Mouse (Mus musculus): ENCODE results near the gene Clstn3. TPM values are rescaled to one million over a fixed set of nuclear protein-coding genes. Genes with fewer than 3 reads are reported as not detected.

Clstn3 gene
- total and polyA plus RNA-seq, 3 experiments = 17.7 to 126 (median 21.4) TPM

- H3K27ac ChIP-seq (ENCODE audit: insufficient read depth, low read depth) = peak overlapping the region; percentile 78
- peaks cover 4% of the 10 kb centered on the region; the same call in 1 of the 2 replicates for H3K79me2 ChIP-seq (replicated peaks; ENCODE audit: control insufficient read depth, extremely low read depth, insufficient read depth, poor library complexity, severe bottlenecking)
- peak overlapping the region in 2 of 3 experiments; percentile 3 to 11 for H3K4me3 ChIP-seq (replicated peaks in 1 of 3; ENCODE audit: low read depth in 2 of 3, low read length in 2 of 3, poor library complexity in 1 of 3)
- peak overlapping the region; percentile 67 for H3K9ac ChIP-seq (ENCODE audit: insufficient read depth, low read depth)
- H3K27me3 ChIP-seq (replicated peaks) = peaks cover 21% of the 10 kb centered on the region
- peaks cover 19 to 50% of the 10 kb centered on the region in 2 experiments for H3K4me1 ChIP-seq (ENCODE audit: control insufficient read depth in 1 of 2, insufficient read depth in 2 of 2)
- in situ Hi-C loops (cut with MboI; ENCODE audit: low pct_ligation_motif_present, low pct_unique_long_range_greater_than_20kb, low sequenced_read_pairs) (loop anchor here (10.0 kb wide), 1 partner anchor 67 kb away; the partner anchor contains the start of gene C1s1), dilution Hi-C loops (cut with MboI; ENCODE audit: extremely low pct_ligation_motif_present, extremely low pct_unique_long_range_greater_than_20kb, low sequenced_read_pairs) (no loop called here)
- DNase-seq (ENCODE audit: extremely low read depth) = peak; percentile 71
- TF ChIP-seq MAX (IDR thresholded peaks at IDR 0.05; ENCODE audit: low read length) = peak; percentile 61; the same call in 1 of the 2 replicates
- TF ChIP-seq MAFK (IDR thresholded peaks at IDR 0.05; ENCODE audit: insufficient replicate concordance, low read length) = no peak
- peak; percentile 79 for TF ChIP-seq BHLHE40 (IDR thresholded peaks at IDR 0.05; ENCODE audit: low read depth, low read length)
- TF ChIP-seq MYC (IDR thresholded peaks at IDR 0.05; ENCODE audit: low read depth, low read length) = peak; percentile 39; the same call in 1 of the 2 replicates
- peak; percentile 16; the same call in 1 of the 2 replicates for TF ChIP-seq ELF1 (IDR thresholded peaks at IDR 0.05; ENCODE audit: low read depth, low read length)
- TF ChIP-seq EP300 (IDR thresholded peaks at IDR 0.05; ENCODE audit: low read length) = peak; percentile 29; the same call in 1 of the 2 replicates
- peak; percentile 5; the same call in 1 of the 2 replicates for TF ChIP-seq USF1 (IDR thresholded peaks at IDR 0.05; ENCODE audit: low read depth, low read length)
- TF ChIP-seq TBP (conservative IDR thresholded peaks at IDR 0.05; ENCODE audit: low read depth, low read length) = no peak
- no peak for TF ChIP-seq MAZ (IDR thresholded peaks at IDR 0.05; ENCODE audit: low read depth, low read length)
- TF ChIP-seq MXI1 (IDR thresholded peaks at IDR 0.05; ENCODE audit: low read depth, low read length) = peak; percentile 13; the same call in 1 of the 2 replicates
- no peaks in the 10 kb centered on the region for H3K9me3 ChIP-seq (replicated peaks; ENCODE audit: low read length)
- H3K4me2 ChIP-seq (ENCODE audit: insufficient read depth, low read depth, poor library complexity, severe bottlenecking) = peak overlapping the region; percentile 57; the same call in 1 of the 2 replicates
- no peaks in the 10 kb centered on the region for H3K36me3 ChIP-seq (replicated peaks in 1 of 2; ENCODE audit: control insufficient read depth in 1 of 2, insufficient read depth in 1 of 2, low read length in 1 of 2)
Observed at GRCm38 (mm10) chr6:124477922-124478651, 13.5 kb upstream of the Clstn3 start.

GRCm38 (mm10) chr6:124477221-124477655 lies 12.6 kb upstream of the Clstn3 start:
- peak overlapping the region; percentile 67 for H3K9ac ChIP-seq (ENCODE audit: insufficient read depth, low read depth)
- H3K9me3 ChIP-seq (replicated peaks; ENCODE audit: low read length) = no peaks in the 10 kb centered on the region
- peak overlapping the region in 2 of 3 experiments; percentile 37 to 45 for H3K4me3 ChIP-seq (replicated peaks in 1 of 3; ENCODE audit: low read depth in 2 of 3, low read length in 2 of 3, poor library complexity in 1 of 3)
- DNase-seq (ENCODE audit: extremely low read depth) = peak; percentile 72
- peaks cover 4% of the 10 kb centered on the region; the same call in 1 of the 2 replicates for H3K79me2 ChIP-seq (replicated peaks; ENCODE audit: control insufficient read depth, extremely low read depth, insufficient read depth, poor library complexity, severe bottlenecking)
- peak; percentile 70 for TF ChIP-seq MYC (IDR thresholded peaks at IDR 0.05; ENCODE audit: low read depth, low read length)
- TF ChIP-seq RCOR1 (conservative IDR thresholded peaks at IDR 0.05; ENCODE audit: low read depth, low read length) = 0 out of 2 replicates have a peak, but pooled peaks have one; percentile 37
- TF ChIP-seq IRF4 (IDR thresholded peaks at IDR 0.05; ENCODE audit: low read depth, low read length) = peak; percentile 63; the same call in 1 of the 2 replicates
- TF ChIP-seq KAT2A (IDR thresholded peaks at IDR 0.05; ENCODE audit: insufficient replicate concordance, low read length) = 0 out of 2 replicates have a peak, but pooled peaks have one; percentile 20
- peak; percentile 60 for TF ChIP-seq POLR2A (IDR thresholded peaks at IDR 0.05; ENCODE audit: low read depth, low read length)
- peak; percentile 51; the same call in 1 of the 2 replicates for TF ChIP-seq ZMIZ1 (IDR thresholded peaks at IDR 0.05; ENCODE audit: low read depth, low read length)
- peak; percentile 71; the same call in 1 of the 2 replicates for TF ChIP-seq MAX (IDR thresholded peaks at IDR 0.05; ENCODE audit: low read length)
- TF ChIP-seq CHD2 (IDR thresholded peaks at IDR 0.05; ENCODE audit: low read length) = peak; percentile 6; the same call in 1 of the 2 replicates
- no peak for TF ChIP-seq JUND (conservative IDR thresholded peaks at IDR 0.05; ENCODE audit: low read depth, low read length)
- TF ChIP-seq JUN (IDR thresholded peaks at IDR 0.05; ENCODE audit: insufficient read depth, low read depth, low read length) = no peak
- TF ChIP-seq SMC3 (IDR thresholded peaks at IDR 0.05; ENCODE audit: low read depth, low read length) = no peak
- TF ChIP-seq CHD1 (IDR thresholded peaks at IDR 0.05; ENCODE audit: low read depth, low read length) = peak; percentile 29; the same call in 1 of the 2 replicates
- peak; percentile 78 for TF ChIP-seq SIN3A (IDR thresholded peaks at IDR 0.05; ENCODE audit: low read length)
- 0 out of 2 replicates have a peak, but pooled peaks have one; percentile 49 for TF ChIP-seq NELFE (IDR thresholded peaks at IDR 0.05; ENCODE audit: low read depth, low read length)
- peak; percentile 83 for TF ChIP-seq TBP (conservative IDR thresholded peaks at IDR 0.05; ENCODE audit: low read depth, low read length)
- TF ChIP-seq TCF12 (IDR thresholded peaks at IDR 0.05; ENCODE audit: low read depth, low read length) = peak; percentile 17; the same call in 1 of the 2 replicates
- dilution Hi-C loops (cut with MboI; ENCODE audit: extremely low pct_ligation_motif_present, extremely low pct_unique_long_range_greater_than_20kb, low sequenced_read_pairs) = no loop called here
- H3K27ac ChIP-seq (ENCODE audit: insufficient read depth, low read depth) = peak overlapping the region; percentile 78
- peaks cover 17 to 56% of the 10 kb centered on the region in 2 experiments for H3K4me1 ChIP-seq (ENCODE audit: control insufficient read depth in 1 of 2, insufficient read depth in 2 of 2)
- H3K4me2 ChIP-seq (ENCODE audit: insufficient read depth, low read depth, poor library complexity, severe bottlenecking) = peak overlapping the region; percentile 57
- peaks cover 23% of the 10 kb centered on the region for H3K27me3 ChIP-seq (replicated peaks)
- H3K36me3 ChIP-seq (replicated peaks in 1 of 2; ENCODE audit: control insufficient read depth in 1 of 2, insufficient read depth in 1 of 2, low read length in 1 of 2) = no peaks in the 10 kb centered on the region
- in situ Hi-C loops (cut with MboI; ENCODE audit: low pct_ligation_motif_present, low pct_unique_long_range_greater_than_20kb, low sequenced_read_pairs) = loop anchor here (10.0 kb wide), 1 partner anchor 68 kb away; the partner anchor contains the start of gene C1s1

Measured in CH12.LX (cell line).